Mouse (Mus musculus) neural tube, embryonic 15.5 days (tissue): Measurements from ENCODE around the gene Srsf2. TPM values are rescaled to one million over a fixed set of nuclear protein-coding genes. Genes with fewer than 3 reads are reported as not detected.
A peak's percentile ranks its signal among the peaks of the same experiment; 100 is the strongest.

ENCODE experiments used
- ATAC-seq: fragments of 200-750 bp; cut with Nextera tagmentation; 2 replicates; pipeline ENCODE4 v1.8.0; 2017; ENCODE audit warnings: mild to moderate bottlenecking, moderate TSS enrichment, moderate library complexity; ENCODE audit not compliant: low FRiP score
- H3K27ac ChIP-seq: fragments of 300-500 bp; sonication (generic); replicated peaks from 2 replicates; pipeline ENCODE4 v1.5.1; 2015; ENCODE audit warnings: mild to moderate bottlenecking, inconsistent platforms
- H3K27me3 ChIP-seq: fragments of 300-500 bp; sonication (generic); replicated peaks from 2 replicates; pipeline ENCODE4 v1.6.1; 2015; ENCODE audit warnings: inconsistent platforms
- H3K36me3 ChIP-seq: fragments of 300-500 bp; sonication (generic); 2 replicates; pipeline ENCODE4 v1.6.1; 2015; ENCODE audit warnings: inconsistent platforms
- H3K4me1 ChIP-seq: fragments of 300-500 bp; sonication (generic); 2 replicates; pipeline ENCODE4 v1.6.1; 2015; ENCODE audit warnings: inconsistent platforms
- H3K4me2 ChIP-seq: fragments of 300-500 bp; sonication (generic); 2 replicates; pipeline ENCODE4 v1.6.1; 2015; ENCODE audit warnings: inconsistent platforms, mild to moderate bottlenecking, moderate library complexity
- H3K4me3 ChIP-seq: fragments of 300-500 bp; sonication (generic); replicated peaks from 2 replicates; pipeline ENCODE4 v1.5.1; 2015; ENCODE audit warnings: mild to moderate bottlenecking, inconsistent platforms
- H3K9ac ChIP-seq: fragments of 300-500 bp; sonication (generic); replicated peaks from 2 replicates; pipeline ENCODE4 v1.6.1; 2015; ENCODE audit warnings: mild to moderate bottlenecking, inconsistent platforms
- H3K9me3 ChIP-seq: fragments of 300-500 bp; sonication (generic); replicated peaks from 2 replicates; pipeline ENCODE4 v1.6.1; 2016; ENCODE audit warnings: inconsistent platforms
- WGBS: fragments of 180-500 bp; shearing (Covaris S2); methylation state at CpG from one replicate; pipeline ENCODE4 v1.1.7; 2015; ENCODE audit warnings: mixed read lengths; 5-methylcytosine and 5-hydroxymethylcytosine counted together
- polyA plus RNA-seq: library from polyadenylated mRNA; unstranded; fragments of >200 nt; fragmentation: Nextera tagmentation; extraction: Ambion mirVana; gene quantifications from 2 replicates; pipeline ENCODE4 v1.2.1, GENCODE M21; 2015

The Srsf2 gene
- polyA plus RNA-seq, 1 experiment from 2014 or later: 514 TPM

DNA sequence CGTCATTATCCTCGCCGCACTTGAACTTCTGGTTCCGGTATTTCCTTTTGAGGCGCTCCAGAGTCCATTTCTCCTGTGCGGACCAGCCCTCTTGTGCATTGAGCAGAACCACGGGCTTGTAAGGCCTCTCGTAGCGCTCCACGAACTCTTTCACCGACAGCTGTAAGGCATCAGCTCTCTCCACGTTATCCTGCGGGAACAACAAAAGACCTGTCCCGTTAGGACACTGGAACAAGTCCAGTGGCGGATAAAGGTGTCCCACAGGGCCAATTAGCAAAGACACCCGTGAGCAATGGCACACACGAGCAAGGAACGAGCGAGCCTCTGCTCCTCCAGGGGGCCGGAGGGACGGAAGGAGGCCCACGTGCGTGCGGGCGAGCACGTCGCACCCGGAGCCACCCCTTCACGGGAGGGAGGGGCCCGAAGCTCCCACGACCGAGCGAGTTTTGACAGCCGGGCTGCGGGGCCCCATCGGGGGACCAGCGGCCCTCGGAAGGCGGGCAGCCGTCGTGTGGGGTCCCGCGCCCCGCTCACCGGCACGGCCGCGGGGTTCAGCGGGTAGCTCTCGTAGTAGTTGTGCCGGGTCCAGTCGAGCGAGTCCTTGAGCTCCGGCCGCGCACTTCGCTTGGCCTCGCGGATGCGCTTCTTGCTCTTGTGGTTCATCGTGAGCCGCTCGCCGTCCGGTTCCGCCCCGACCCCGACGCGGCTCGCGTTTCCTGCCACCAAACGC is 10.2 kb downstream of the Srsf2 start:
- Histone ChIP-seq H3K9ac (peak overlapping the region; percentile 87), H3K4me1 (peaks cover 46% of the 10 kb centered on the region), H3K9me3 (no peaks in the 10 kb centered on the region), H3K4me2 (peak overlapping the region; percentile 80), H3K4me3 (peak overlapping the region; percentile 94), H3K27me3 (no peaks in the 10 kb centered on the region), H3K27ac (peak overlapping the region; percentile 99), H3K36me3 (peaks cover 31% of the 10 kb centered on the region)
- ATAC-seq: peak; percentile 82
- under 1% methylated on average over 72 of the region's 73 CpGs for WGBS

DNA sequence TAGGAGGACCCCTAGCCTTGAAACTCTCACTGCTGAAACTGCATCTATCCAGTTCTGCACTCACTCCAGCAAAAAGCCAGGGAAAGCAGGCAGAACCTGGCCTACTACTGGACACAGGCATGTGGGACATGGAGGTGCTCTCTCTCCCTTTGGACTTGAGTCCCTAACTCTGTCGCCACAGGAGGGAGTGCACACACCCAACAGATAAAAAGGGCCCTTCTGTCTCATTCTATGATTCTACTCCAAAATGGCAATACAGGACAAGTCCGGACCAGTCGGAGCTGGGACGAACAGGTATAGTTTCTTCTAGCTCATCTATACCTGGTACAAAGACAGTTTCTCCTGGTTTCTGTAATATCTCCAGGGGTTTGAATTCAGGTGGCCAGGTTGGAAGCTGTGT is 12.1 kb downstream of the Srsf2 start:
- H3K27ac ChIP-seq: no peak overlapping the region
- H3K27me3 ChIP-seq: no peaks in the 10 kb centered on the region
- peaks cover 49% of the 10 kb centered on the region for H3K36me3 ChIP-seq
- no peak for ATAC-seq
- peaks cover 46% of the 10 kb centered on the region for H3K4me1 ChIP-seq
- H3K9me3 ChIP-seq: no peaks in the 10 kb centered on the region
- H3K4me2 ChIP-seq: peak overlapping the region; percentile 80
- peak overlapping the region; percentile 35 for H3K9ac ChIP-seq
- H3K4me3 ChIP-seq: peak overlapping the region; percentile 8; the same call in 1 of the 2 replicates
- WGBS: 89% methylated on average over 4 of the region's 4 CpGs

DNA sequence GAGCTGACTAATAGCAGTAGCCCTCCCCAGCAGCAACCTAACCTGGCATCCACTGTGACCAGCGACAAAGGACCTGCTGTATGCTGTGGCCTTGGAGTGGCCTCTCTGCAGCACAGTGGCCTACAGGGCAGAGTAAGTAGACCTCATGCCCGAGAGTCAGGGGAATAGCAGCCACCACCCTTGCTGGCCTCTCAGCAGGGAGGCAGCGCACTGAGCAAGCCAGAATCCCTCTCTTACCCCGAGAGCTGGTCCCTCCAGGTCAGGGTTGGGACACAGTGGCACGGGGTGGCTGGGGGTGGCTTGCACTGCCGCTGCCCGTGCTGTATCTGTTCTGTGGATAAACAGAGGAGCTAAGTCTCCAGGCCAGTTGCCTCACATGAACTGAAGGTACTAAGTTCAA is 13.3 kb downstream of the Srsf2 start:
- Histone ChIP-seq H3K27me3 (no peaks in the 10 kb centered on the region), H3K27ac (no peak overlapping the region), H3K4me2 (peak overlapping the region; percentile 9; the same call in 1 of the 2 replicates), H3K9ac (no peak overlapping the region), H3K36me3 (peaks cover 60% of the 10 kb centered on the region), H3K4me3 (no peak overlapping the region), H3K4me1 (peaks cover 45% of the 10 kb centered on the region), H3K9me3 (no peaks in the 10 kb centered on the region)
- 70% methylated on average over 7 of the region's 7 CpGs for WGBS
- ATAC-seq: no peak

DNA sequence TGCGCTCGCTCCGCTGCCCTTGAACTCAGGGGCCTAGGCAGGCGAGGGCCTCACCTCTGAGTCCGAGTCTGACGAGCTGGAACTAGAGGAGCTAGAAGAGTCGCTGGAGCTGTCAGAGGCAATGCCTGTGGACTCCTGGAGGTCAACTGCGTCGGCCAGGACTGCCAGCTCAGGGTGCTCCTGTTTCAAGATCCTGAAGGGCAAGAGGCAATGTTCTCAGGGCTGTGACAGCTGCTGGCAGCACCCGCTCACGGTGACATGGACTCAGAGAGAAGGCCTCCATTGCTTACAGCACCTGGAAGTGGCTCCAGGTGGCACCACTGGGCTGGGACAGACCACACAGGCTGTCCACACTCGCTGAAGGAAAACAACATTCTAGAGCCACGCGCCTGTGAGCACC is 14.0 kb downstream of the Srsf2 start:
- no peaks in the 10 kb centered on the region for H3K27me3 ChIP-seq
- WGBS: 88% methylated on average over 14 of the region's 14 CpGs
- H3K36me3 ChIP-seq: peaks cover 67% of the 10 kb centered on the region
- no peak overlapping the region for H3K4me2 ChIP-seq
- no peak overlapping the region for H3K27ac ChIP-seq
- H3K4me1 ChIP-seq: peaks cover 38% of the 10 kb centered on the region
- H3K9ac ChIP-seq: no peak overlapping the region
- ATAC-seq: no peak
- H3K9me3 ChIP-seq: no peaks in the 10 kb centered on the region
- H3K4me3 ChIP-seq: no peak overlapping the region

DNA sequence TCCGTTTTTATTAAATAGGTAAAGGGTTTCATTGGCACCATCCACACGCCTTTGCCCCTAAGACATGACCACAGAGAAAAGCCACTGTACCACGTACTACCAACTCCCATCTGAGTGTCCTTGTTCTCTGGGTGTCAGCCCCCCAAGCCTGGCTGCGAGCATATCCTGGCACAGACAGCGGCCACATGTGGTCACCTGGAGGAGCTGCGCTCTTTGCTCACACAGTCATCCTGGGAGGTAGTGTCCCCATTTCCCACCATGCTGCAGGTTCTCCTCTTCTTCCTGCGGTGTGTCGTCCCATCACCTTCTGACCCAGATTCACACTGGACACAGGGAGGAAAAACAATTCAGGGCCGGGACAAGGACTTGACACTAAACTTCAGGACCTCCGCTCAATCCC is 15.5 kb downstream of the Srsf2 start:
- H3K4me2 ChIP-seq: no peak overlapping the region
- no peak overlapping the region for H3K9ac ChIP-seq
- WGBS: 96% methylated on average over 10 of the region's 10 CpGs
- no peak overlapping the region for H3K27ac ChIP-seq
- H3K4me1 ChIP-seq: peaks cover 40% of the 10 kb centered on the region
- no peak for ATAC-seq
- H3K4me3 ChIP-seq: no peak overlapping the region
- peaks cover 80% of the 10 kb centered on the region for H3K36me3 ChIP-seq
- H3K9me3 ChIP-seq: no peaks in the 10 kb centered on the region
- H3K27me3 ChIP-seq: no peaks in the 10 kb centered on the region

DNA sequence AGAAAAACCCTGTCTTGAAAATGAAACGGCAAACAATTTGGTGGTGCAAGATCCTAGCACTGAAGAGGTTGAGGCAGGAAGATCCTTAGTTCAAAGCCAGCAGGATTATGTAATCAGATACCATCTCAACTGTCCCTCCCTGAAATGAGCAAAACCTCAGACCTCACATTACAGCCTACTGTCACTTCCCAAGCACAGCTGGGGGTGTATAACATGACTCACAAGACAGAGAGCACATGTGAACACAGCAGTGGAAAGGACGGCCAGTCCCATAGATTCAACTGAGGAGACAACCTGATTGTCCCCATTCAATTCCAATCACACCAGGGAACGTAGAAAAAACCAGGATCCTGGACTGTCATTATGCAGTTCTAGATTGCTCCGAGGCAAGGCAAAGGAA is 16.6 kb downstream of the Srsf2 start:
- no peak for ATAC-seq
- 93% methylated on average over 4 of the region's 4 CpGs for WGBS
- Histone ChIP-seq H3K4me2 (no peak overlapping the region), H3K9ac (no peak overlapping the region), H3K4me3 (no peak overlapping the region), H3K27ac (no peak overlapping the region), H3K27me3 (no peaks in the 10 kb centered on the region), H3K36me3 (peaks cover 86% of the 10 kb centered on the region), H3K9me3 (no peaks in the 10 kb centered on the region), H3K4me1 (peaks cover 31% of the 10 kb centered on the region)

DNA sequence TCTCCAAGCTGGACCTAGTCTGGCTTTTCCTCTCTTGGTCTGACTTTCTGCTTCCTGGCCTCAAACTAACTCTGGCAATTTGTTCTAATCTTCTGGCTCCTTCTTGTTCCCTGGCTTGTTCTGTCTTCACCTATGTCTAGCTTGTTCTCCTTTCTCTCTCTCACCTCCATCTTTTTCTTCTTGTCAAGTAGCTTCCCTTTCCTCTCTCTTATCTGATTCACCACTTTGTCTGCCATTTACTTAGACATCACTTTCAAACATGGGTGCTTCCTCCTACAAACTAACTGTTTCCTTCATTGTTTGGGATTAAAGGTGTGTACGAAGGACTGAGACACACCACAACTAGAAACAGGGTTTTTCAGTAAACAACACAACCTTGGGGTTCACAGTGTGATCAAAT is 17.9 kb downstream of the Srsf2 start:
- ATAC-seq: no peak
- no peak overlapping the region for H3K4me3 ChIP-seq
- no peak overlapping the region for H3K9ac ChIP-seq
- H3K9me3 ChIP-seq: no peaks in the 10 kb centered on the region
- H3K4me1 ChIP-seq: peaks cover 18% of the 10 kb centered on the region
- H3K4me2 ChIP-seq: no peak overlapping the region
- WGBS: 98% methylated on average over 1 of the region's 1 CpGs
- H3K36me3 ChIP-seq: peaks cover 81% of the 10 kb centered on the region
- no peaks in the 10 kb centered on the region for H3K27me3 ChIP-seq
- no peak overlapping the region for H3K27ac ChIP-seq

DNA sequence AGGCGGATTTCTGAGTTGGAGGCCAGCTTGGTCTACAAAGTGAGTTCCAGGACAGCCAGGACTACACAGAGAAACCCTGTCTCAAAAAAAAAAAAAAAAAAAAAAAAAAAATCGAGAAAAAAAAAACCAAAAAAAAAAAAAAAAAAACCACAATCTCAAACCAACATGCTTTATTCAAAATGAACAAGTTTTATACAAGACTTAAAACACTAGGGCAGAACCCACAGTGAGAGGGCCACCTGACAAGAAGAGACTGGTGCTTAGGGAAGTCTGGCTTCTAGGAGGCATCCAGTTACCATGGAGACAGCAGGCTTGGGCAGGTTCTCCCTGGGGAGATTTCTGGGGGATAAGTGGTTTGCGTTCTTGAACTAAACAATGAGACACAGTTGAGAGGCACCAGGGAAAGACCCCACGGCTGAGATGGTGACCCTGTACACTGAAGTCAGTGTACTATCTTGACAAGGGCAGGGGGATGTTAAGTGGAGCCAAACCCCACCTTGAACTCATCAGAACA is 20.7 kb downstream of the Srsf2 start:
- no peak overlapping the region; the same call in 1 of the 2 replicates for H3K27ac ChIP-seq
- no peak overlapping the region for H3K4me2 ChIP-seq
- no peak overlapping the region for H3K4me3 ChIP-seq
- H3K36me3 ChIP-seq: peaks cover 55% of the 10 kb centered on the region
- H3K4me1 ChIP-seq: peaks cover 19% of the 10 kb centered on the region
- no peaks in the 10 kb centered on the region for H3K9me3 ChIP-seq
- ATAC-seq: no peak
- WGBS: 32% methylated on average over 4 of the region's 4 CpGs
- H3K27me3 ChIP-seq: no peaks in the 10 kb centered on the region
- H3K9ac ChIP-seq: no peak overlapping the region

DNA sequence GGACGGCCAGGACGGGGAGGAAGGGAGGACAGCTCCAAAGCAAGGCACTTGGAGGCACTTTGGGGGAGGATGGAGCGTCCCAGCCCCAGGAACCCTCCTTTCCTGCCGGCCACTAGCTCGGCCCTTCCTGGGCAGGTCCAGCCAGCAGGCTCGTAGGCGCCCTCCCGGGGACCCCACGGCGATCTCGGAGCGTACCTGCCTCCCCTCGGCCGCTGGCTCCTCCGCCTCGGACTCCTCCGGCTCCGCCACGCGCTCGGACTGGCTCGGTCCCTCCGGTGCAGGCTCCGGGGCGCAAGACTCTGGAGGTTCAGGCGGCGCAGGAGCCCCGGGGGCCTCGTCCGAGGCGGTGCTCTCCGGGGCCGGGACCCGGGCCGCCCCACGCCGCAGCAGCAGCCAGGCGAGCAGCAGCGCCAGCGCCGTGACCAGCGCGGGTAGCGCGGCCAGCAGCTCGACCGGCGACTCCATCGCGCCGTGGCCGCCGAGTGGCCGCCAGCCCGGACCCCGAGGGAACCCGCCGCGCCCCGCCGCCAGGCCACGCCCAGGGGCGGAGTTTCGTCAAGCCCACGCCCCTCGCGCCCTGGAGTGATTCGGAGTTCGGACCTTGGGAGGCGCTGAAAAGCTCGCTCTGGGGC is 25.2 kb downstream of the Srsf2 start, which contains the start of gene Mxra7:
Mxra7 (minus strand) TSS at position 513 of the 632 bp plus-strand sequence.
- Histone ChIP-seq H3K9me3 (no peaks in the 10 kb centered on the region), H3K4me2 (peak within 1 kb of the TSS; percentile 90), H3K9ac (peak within 1 kb of the TSS; percentile 78), H3K4me3 (peak within 1 kb of the TSS; percentile 69), H3K4me1 (peaks cover 40% of the 10 kb centered on the region), H3K27me3 (no peaks in the 10 kb centered on the region), H3K36me3 (peaks cover 10% of the 10 kb centered on the region), H3K27ac (peak within 1 kb of the TSS; percentile 80)
- peak; percentile 67 for ATAC-seq
- under 1% methylated on average over 70 of the region's 71 CpGs for WGBS

DNA sequence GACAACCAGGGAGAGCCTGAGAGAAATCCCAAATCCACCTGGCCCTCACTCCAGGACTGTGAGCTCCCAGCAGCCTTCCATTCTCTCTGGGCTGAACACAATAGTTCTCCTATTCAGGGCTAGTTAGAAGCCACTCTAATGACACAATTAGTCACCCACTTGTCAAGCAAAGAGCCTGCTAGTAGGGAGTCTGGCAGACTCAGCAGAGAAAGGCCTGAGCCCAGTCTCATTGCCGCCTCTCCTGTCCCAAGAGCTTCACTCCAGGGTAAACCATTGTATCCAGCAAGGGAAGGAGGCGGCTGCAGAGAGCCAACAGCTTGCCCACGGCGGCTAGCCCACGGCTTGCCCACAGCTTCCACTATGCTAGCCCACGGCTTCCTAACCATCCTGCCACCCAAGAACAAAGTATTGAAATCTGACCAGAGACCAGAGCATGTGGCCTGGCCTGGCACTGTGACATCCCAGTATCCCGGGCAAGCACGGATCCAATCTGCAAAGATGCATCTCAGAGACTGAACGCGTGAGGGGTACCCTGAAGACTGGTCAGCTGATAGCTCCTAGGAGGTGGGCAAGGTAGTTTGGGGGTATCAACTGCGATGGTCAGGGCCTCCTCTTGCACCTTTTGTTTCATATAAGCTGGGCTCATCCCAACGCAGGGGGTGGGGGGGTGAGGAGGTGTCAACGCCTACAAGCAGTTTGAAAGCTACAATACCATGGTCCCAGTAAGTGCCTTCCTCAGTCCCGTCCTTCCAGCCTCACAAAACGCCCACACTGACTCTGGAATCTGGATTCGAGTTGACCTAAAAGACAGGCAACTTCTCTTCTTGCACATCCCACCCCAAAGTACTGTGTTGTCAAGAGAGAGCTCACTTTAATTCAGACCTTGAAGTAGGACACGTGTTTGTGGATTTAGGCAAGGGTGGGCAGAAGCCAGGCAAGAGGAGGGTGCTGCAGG is 26.1 kb downstream of the Srsf2 start:
- peak overlapping the region; percentile 80 for H3K27ac ChIP-seq
- ATAC-seq: no peak
- peak overlapping the region; percentile 90 for H3K4me2 ChIP-seq
- peaks cover 43% of the 10 kb centered on the region for H3K4me1 ChIP-seq
- peak overlapping the region; percentile 69 for H3K4me3 ChIP-seq
- H3K36me3 ChIP-seq: peaks cover 9% of the 10 kb centered on the region
- H3K9ac ChIP-seq: peak overlapping the region; percentile 78
- no peaks in the 10 kb centered on the region for H3K27me3 ChIP-seq
- WGBS: 9% methylated on average over 17 of the region's 17 CpGs
- H3K9me3 ChIP-seq: no peaks in the 10 kb centered on the region

DNA sequence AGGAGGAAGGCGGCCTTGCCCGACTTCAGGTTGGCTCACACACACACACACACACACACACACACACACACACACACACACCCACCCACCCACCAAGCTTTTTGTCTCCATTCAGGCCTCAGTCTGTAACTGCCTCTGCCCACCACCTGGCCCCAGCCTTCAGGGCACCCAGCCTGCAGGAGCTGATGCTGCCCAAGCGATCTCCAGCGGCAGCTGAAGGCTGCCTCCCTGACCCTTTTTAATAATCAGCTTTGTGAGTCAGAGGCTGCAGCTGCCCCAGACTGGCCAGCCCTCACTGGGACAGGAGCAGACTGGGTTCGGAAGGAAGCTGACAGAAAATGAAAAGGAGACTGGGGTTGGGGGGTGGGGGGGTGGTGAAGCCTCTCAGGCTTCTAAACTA is 27.7 kb downstream of the Srsf2 start:
- peaks cover 55% of the 10 kb centered on the region for H3K4me1 ChIP-seq

More for the DNA sequence above, 27.7 kb downstream of the Srsf2 start:
- peak overlapping the region; percentile 90 for H3K4me2 ChIP-seq
- H3K4me3 ChIP-seq: peak overlapping the region; percentile 69
- no peak for ATAC-seq
- no peaks in the 10 kb centered on the region for H3K27me3 ChIP-seq
- H3K27ac ChIP-seq: peak overlapping the region; percentile 14; the same call in 1 of the 2 replicates
- 22% methylated on average over 4 of the region's 5 CpGs for WGBS
- no peaks in the 10 kb centered on the region for H3K36me3 ChIP-seq
- H3K9me3 ChIP-seq: no peaks in the 10 kb centered on the region
- H3K9ac ChIP-seq: peak overlapping the region; percentile 23; the same call in 1 of the 2 replicates
